Mouse (Mus musculus) embryonic fibroblast, embryonic 13.5 days (primary cell): ENCODE results near the gene Nlrp1a.

ENCODE experiments used
- CTCF ChIP-seq: IDR thresholded peaks from 2 replicates; pipeline ENCODE4 v1.5.1; 2011; ENCODE audit warnings: mild to moderate bottlenecking, control low read depth, low read length, moderate library complexity, borderline replicate concordance; ENCODE audit not compliant: insufficient read depth
- POLR2A ChIP-seq: IDR thresholded peaks from 2 replicates; pipeline ENCODE4 v1.6.1; 2011; ENCODE audit warnings: low read depth, mild to moderate bottlenecking, control low read depth, low read length, moderate library complexity

- TF ChIP-seq CTCF (no peak), POLR2A (no peak)
These were observed 19.6 kb upstream of the Nlrp1a start for GRCm38 (mm10) chr11:71164139-71164538.
